Mouse (Mus musculus) ES-E14 (cell line): ENCODE data around the gene Slc25a20. TPM values are rescaled to one million over a fixed set of nuclear protein-coding genes. Genes with fewer than 3 reads are reported as not detected.

Experiments used
- DNase-seq: peaks from one replicate; pipeline ENCODE4 v3.0.0-alpha.2; 2013; ENCODE audit warnings: low read depth, low spot score
- H3K27ac ChIP-seq: 2 replicates; pipeline ENCODE4 v1.5.1; 2012; ENCODE audit warnings: low read depth, mild to moderate bottlenecking, low read length, moderate library complexity, mixed read lengths; ENCODE audit not compliant: poor library complexity, insufficient read depth, severe bottlenecking
- H3K36me3 ChIP-seq: 2 replicates; pipeline ENCODE4 v1.6.1; 2012; ENCODE audit warnings: mild to moderate bottlenecking, low read length, moderate library complexity, mixed read lengths; ENCODE audit not compliant: control insufficient read depth, poor library complexity, insufficient read depth, severe bottlenecking
- H3K4me1 ChIP-seq, 2 experiments: fragments of 150-350 bp in 1 of 2; sonication (generic) in 1 of 2; 2 replicates each; pipeline ENCODE4 v1.6.1; 2012; ENCODE audit warnings: low read length in 2 of 2, mild to moderate bottlenecking in 1 of 2, mixed read lengths in 1 of 2; ENCODE audit not compliant: control insufficient read depth in 2 of 2, insufficient read depth in 2 of 2, poor library complexity in 1 of 2
- H3K4me3 ChIP-seq, 2 experiments: fragments of 150-350 bp in 1 of 2; sonication (generic) in 1 of 2; 2 replicates each; pipeline ENCODE4 v1.5.1; 2012; ENCODE audit warnings: low read length in 2 of 2, low read depth in 1 of 2, mild to moderate bottlenecking in 1 of 2, mixed read lengths in 1 of 2; ENCODE audit not compliant: insufficient read depth in 1 of 2, poor library complexity in 1 of 2, severe bottlenecking in 1 of 2
- H3K9ac ChIP-seq: 2 replicates; pipeline ENCODE4 v1.6.1; 2012; ENCODE audit warnings: low read depth, mild to moderate bottlenecking, low read length, mixed read lengths; ENCODE audit not compliant: poor library complexity, insufficient read depth, severe bottlenecking
- H3K9me3 ChIP-seq: fragments of 150-350 bp; sonication (generic); 2 replicates; pipeline ENCODE4 v1.6.1; 2012; ENCODE audit warnings: low read depth, mild to moderate bottlenecking, low read length; ENCODE audit not compliant: control insufficient read depth, insufficient read depth
- CHD2 ChIP-seq: IDR thresholded peaks from 2 replicates; pipeline ENCODE4 v1.6.1; 2014; ENCODE audit warnings: mild to moderate bottlenecking, low read depth, low read length, inconsistent platforms
- HCFC1 ChIP-seq: IDR thresholded peaks from 2 replicates; pipeline ENCODE4 v1.6.1; 2012; ENCODE audit warnings: low read length, inconsistent platforms, borderline replicate concordance; ENCODE audit not compliant: insufficient read depth
- MAFK ChIP-seq: IDR thresholded peaks from 2 replicates; pipeline ENCODE4 v1.6.1; 2014; ENCODE audit warnings: mild to moderate bottlenecking, low read depth, low read length, inconsistent platforms; ENCODE audit not compliant: insufficient read depth
- ZC3H11A ChIP-seq: IDR thresholded peaks from 2 replicates; pipeline ENCODE4 v1.6.1; 2012; ENCODE audit warnings: low read depth, mild to moderate bottlenecking, inconsistent platforms, low read length, borderline replicate concordance
- ZNF384 ChIP-seq: IDR thresholded peaks from 2 replicates; pipeline ENCODE4 v1.6.1; 2012; ENCODE audit warnings: low read depth, low read length, inconsistent platforms
- in situ Hi-C, 2 experiments: fragments of 600-800 bp; cut with MboI; formaldehyde crosslinking; loops; one replicate each; pipeline ENCODE4 v1.15.1; 2025; ENCODE audit warnings: low sequenced_read_pairs in 2 of 2, inconsistent platforms in 1 of 2; ENCODE audit not compliant: unreplicated experiment in 2 of 2
- total RNA-seq: library from RNA; depleted of rRNA; stranded (reverse); fragments of 300-350 nt; gene quantifications from 2 replicates; pipeline ENCODE4 v1.2.3, GENCODE M21; 2012

The Slc25a20 gene
- total RNA-seq, 1 experiment, result 59.4 TPM

- TF ChIP-seq ZC3H11A, result no peak
- TF ChIP-seq MAFK, result no peak
- no peak for TF ChIP-seq HCFC1
- no peak within 1 kb of the TSS for H3K27ac ChIP-seq
- peaks cover 0 to 3% of the 10 kb centered on the region in 2 experiments; a peak in 2 of 4 replicates for H3K4me1 ChIP-seq
- no peak within 1 kb of the TSS for H3K4me3 ChIP-seq
- in situ Hi-C loops, result no loop called here
- 0 out of 2 replicates have a peak, but pooled peaks cover 2% of the 10 kb centered on the region for H3K36me3 ChIP-seq
- H3K9me3 ChIP-seq, result no peaks in the 10 kb centered on the region
- no peak for DNase-seq
- H3K9ac ChIP-seq, result no peak within 1 kb of the TSS
These were observed 27.2 kb downstream of the Slc25a20 start, which contains the start of gene Prkar2a for GRCm38 (mm10) chr9:108689106-108689505. TSS of gene Prkar2a (plus strand) at chr9:108689314.

- Histone ChIP-seq H3K27ac (no peak overlapping the region), H3K9ac (no peak overlapping the region), H3K4me1 (peaks cover 0 to 3% of the 10 kb centered on the region in 2 experiments; a peak in 2 of 4 replicates), H3K4me3 (no peak overlapping the region), H3K9me3 (no peaks in the 10 kb centered on the region), H3K36me3 (0 out of 2 replicates have a peak, but pooled peaks cover under 1% of the 10 kb centered on the region)
- no peak for TF ChIP-seq ZC3H11A
- TF ChIP-seq HCFC1, result no peak
- TF ChIP-seq CHD2, result no peak
- no peak for TF ChIP-seq ZNF384
- no peak for TF ChIP-seq MAFK
- in situ Hi-C loops, result no loop called here
- no peak for DNase-seq
These were observed 28.1 kb downstream of the Slc25a20 start for GRCm38 (mm10) chr9:108689993-108690392.

- H3K36me3 ChIP-seq, result no peaks in the 10 kb centered on the region
- no peak overlapping the region for H3K9ac ChIP-seq
- in situ Hi-C loops, result no loop called here
- no peak for DNase-seq
- no peak for TF ChIP-seq ZNF384
- TF ChIP-seq MAFK, result no peak
- no peak for TF ChIP-seq CHD2
- no peak for TF ChIP-seq HCFC1
- TF ChIP-seq ZC3H11A, result no peak
- H3K4me3 ChIP-seq, result no peak overlapping the region
- H3K4me1 ChIP-seq, result peaks cover 0 to 3% of the 10 kb centered on the region in 2 experiments; a peak in 2 of 4 replicates
- H3K9me3 ChIP-seq, result no peaks in the 10 kb centered on the region
- H3K27ac ChIP-seq, result no peak overlapping the region
These were observed 29.0 kb downstream of the Slc25a20 start for GRCm38 (mm10) chr9:108690914-108691313.

GRCm38 (mm10) chr9:108691371-108691770 is 29.5 kb downstream of the Slc25a20 start:
- peak overlapping the region; percentile 74 to 79; a peak in 3 of 4 replicates for H3K4me3 ChIP-seq
- no peaks in the 10 kb centered on the region for H3K36me3 ChIP-seq
- no peak for DNase-seq
- H3K9me3 ChIP-seq, result no peaks in the 10 kb centered on the region
- H3K27ac ChIP-seq, result no peak overlapping the region
- peaks cover 0 to 3% of the 10 kb centered on the region in 2 experiments; a peak in 2 of 4 replicates for H3K4me1 ChIP-seq
- in situ Hi-C loops, result no loop called here
- H3K9ac ChIP-seq, result peak overlapping the region; percentile 78
- TF ChIP-seq MAFK (no peak), HCFC1 (no peak), ZC3H11A (no peak), CHD2 (no peak), ZNF384 (no peak)

GRCm38 (mm10) chr9:108691846-108692225 is 29.9 kb downstream of the Slc25a20 start:
- Histone ChIP-seq H3K9ac (peak overlapping the region; percentile 78), H3K27ac (no peak overlapping the region), H3K9me3 (no peaks in the 10 kb centered on the region), H3K4me1 (peaks cover 0 to 3% of the 10 kb centered on the region in 2 experiments; a peak in 2 of 4 replicates), H3K36me3 (no peaks in the 10 kb centered on the region), H3K4me3 (peak overlapping the region; percentile 74 to 79)
- in situ Hi-C loops, result no loop called here
- TF ChIP-seq HCFC1, result no peak
- no peak for TF ChIP-seq CHD2
- no peak for TF ChIP-seq ZNF384
- TF ChIP-seq ZC3H11A, result no peak
- no peak for TF ChIP-seq MAFK
- DNase-seq, result no peak
